Mouse (Mus musculus) cortical plate, adult 2 months (tissue): Measurements from ENCODE around the gene Zbtb40.

ENCODE experiments used
- CTCF ChIP-seq: fragments of 200-500 bp; IDR thresholded peaks from 2 replicates; pipeline ENCODE4 v1.5.1; 2011; ENCODE audit warnings: mild to moderate bottlenecking, control low read depth, low read length; ENCODE audit not compliant: insufficient read depth; ENCODE audit errors: extremely low read depth
- POLR2A ChIP-seq: fragments of 200-500 bp; IDR thresholded peaks from 2 replicates; pipeline ENCODE4 v1.6.1; 2011; ENCODE audit warnings: mild to moderate bottlenecking, low read length, control low read depth; ENCODE audit not compliant: insufficient read depth; ENCODE audit errors: extremely low read depth

DNA sequence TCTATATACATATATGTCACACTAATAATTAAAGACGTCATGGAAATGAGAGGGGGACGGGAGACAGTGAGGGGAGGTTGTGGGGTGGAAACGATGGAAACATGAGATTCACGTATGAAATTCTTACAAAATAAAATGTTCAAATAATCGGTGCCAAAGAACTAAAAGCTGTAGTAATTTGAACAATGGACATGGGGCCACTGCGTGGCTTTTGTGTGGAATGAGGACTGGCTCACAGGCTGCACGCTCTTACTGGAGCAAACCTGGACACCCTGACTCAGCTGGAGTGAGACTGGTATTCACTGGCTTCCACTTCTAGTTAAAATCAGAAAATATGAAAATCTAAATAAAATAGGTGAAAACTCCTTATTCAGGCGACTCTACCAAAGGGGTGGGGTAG is 6.6 kb downstream of the Zbtb40 start:
- no peak for TF ChIP-seq POLR2A
- TF ChIP-seq CTCF = no peak
